Mouse (Mus musculus) left cerebral cortex, postnatal 4 days (tissue): ENCODE data around the gene Prkn. TPM values are rescaled to one million over a fixed set of nuclear protein-coding genes. Genes with fewer than 3 reads are reported as not detected.

Experiments
- DNase-seq: peaks from one replicate; pipeline ENCODE4 v3.0.0-alpha.2; 2022
- intact Hi-C: fragments of 180-260 bp; cut with DNase I; formaldehyde crosslinking; loops from one replicate; pipeline ENCODE4 v1.15.1; 2025
- total RNA-seq, 2 experiments: library from RNA; stranded (reverse); gene quantifications; 2 replicates each; pipeline ENCODE4 v1.2.3; 2021

Prkn gene
- total RNA-seq, 2 experiments from 2014 or later = 12.8 to 16.2 TPM

DNA sequence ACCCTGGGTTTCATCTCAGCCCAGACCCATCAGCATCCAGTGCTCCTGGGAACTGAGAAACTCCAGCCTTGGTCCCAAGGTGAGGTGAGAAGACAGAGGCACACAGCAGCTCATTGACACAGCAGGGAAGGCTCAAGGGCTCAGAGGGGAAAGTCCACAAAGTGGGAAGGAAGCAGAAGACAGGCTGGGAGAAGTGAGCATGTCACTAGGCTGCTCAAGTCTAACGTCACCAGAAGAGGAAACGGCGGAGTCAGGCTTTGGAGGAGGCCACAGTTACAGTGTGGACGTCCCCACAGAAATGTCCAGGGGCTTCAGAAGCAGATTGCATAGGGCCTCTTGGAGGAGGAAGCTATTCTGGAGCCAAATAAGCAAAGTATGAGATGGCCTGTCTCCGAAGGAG lies 1189.2 kb downstream of the Prkn start:
- DNase-seq = no peak
- intact Hi-C loops = no loop called here

DNA sequence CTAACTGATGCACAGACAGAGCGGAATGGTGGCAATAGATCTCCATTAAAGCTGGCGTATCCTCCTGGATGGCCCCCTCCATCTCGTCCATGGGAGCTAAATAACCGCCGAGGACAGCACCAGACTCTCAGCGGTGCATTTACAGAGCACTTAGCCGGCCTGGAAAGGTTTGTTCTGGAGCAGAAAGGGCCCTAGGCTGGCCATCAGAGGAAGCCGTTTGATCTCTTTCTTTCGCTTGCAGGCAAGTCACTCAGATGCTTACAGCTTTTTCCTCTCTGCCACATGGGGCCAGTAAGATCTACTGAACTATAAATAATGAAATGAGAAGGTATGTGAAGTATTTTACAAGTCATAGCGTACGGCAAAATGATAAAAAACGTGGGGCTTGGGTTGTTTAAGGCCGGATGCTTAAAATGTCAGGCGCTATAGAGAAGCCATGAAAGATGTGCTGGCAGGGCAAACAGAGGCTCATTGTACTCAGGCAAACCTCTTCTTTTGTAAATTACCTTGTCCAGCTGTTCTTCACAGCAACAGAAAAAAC lies 1189.8 kb downstream of the Prkn start:
- DNase-seq = no peak
- intact Hi-C loops = no loop called here

DNA sequence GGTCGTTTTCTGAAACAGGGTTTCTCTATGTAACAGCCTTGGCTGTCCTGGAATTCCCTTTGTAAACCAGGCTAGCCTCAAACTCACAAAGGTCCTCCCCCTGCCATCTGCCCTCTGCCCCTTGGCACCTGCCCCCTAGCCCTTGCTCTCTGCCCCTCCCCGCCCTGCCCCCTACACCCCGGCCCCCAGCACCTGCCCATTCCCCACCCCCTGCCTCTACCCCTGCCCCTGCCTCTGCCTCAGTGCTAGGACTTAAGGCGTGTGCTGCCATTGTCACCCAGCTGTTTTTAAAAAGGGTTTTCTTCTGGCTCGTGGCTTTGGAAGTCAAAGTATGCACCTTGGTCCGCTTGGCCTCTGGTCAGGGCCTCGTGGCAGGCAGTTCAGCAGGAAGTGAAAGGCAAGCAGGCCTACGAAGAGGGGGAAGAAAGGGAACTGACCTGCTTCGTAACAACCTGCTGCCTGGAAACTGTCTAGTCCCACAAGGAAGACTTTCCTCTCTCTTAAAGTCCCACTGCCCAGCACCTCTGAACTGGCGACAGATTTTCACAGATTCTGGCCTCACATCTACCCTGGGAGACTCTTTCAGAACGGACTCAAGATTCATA lies 1190.5 kb downstream of the Prkn start:
- no peak for DNase-seq
- intact Hi-C loops = no loop called here

DNA sequence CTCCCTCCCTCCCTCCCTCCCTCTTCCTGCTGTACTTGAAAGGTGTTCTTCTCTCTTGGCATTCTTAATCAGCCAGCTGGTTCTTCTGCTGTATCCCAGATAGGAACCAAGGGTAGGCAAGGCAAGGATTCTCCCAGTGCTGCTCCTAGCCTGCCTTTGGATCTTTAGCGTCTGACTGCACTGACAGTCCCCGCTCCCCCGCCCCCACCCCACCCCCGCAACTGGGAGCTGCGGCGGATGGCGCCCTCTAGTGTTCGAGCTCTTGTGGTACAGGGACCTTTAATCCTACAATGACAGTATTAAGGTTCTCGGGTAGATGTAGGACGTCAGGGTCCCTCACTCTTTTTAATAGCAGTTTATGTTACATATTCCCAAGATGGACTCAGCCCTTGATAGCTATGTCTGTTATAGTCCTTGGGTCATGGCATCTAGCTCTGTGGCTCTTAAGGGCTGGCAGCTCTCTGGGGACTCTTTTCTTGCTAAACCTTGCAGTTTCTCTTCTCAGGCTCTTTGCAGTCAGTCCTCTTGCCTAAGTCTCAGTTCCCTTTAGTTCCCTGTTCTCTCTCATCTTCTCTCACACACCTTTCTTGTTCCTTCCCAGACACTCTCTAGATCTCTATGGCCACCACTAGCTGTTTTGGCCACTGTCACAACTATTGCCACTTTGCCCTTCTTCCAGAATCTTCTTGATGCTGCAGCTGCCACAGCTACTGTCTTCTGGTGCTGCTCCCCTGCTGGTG lies 1191.2 kb downstream of the Prkn start:
- DNase-seq = peak; percentile 81
- intact Hi-C loops = no loop called here

DNA sequence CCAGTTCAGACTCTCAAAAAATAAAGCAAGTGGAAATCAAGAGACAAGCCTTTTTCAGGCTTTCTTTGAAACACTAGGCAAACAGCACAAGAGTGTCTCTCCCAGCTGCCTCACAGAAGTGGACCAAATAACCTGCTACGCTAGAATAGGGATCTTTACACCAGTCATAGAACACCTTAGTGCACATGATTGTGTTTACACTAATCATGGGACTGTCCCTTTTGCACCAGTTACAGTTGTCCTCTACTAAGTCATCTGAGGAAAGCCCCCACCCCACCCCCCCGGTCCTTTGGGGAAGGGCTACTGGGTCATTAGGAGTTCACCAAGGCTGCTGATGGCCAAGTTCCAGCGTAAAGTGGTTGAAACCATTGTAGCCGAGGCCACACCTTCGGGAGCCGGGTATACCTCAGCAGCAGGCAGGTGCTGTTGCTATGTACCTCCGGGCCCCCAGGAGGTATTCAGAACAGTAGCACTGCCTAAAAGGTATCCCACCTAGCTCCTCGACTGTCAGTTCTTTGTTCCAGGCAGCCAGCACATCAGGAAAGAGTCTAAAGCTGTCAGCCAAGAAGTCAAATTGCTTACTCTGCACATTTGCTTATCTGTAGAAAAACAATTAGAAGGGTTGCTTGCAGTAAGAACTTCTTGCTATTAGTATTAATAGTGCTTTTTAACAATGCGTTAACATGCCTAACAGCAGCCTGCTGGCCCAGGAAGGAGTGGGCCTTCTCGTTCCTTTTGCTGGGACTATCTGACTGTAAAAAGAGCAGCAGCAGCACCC lies 1192.0 kb downstream of the Prkn start:
- intact Hi-C loops = no loop called here
- no peak for DNase-seq

DNA sequence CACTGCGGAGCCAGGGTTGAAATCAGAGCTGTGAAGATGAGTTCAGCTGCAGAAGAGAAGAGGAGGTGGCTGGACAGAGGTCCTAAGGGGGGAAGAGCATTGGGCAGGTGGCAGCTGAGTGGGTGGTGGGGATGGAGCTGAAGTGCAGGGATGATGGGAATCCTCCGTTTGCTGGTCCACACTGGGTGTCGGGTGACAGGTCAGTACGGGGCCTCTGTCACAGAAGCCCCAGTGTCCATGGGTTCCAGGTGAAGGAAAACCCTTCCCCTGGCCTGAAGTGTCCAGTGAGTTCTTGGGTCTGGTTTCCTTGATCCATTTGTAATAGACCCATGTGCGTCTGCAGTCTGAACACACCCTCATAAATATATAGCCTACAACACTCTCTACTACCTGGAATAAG lies 1195.2 kb downstream of the Prkn start:
- intact Hi-C loops = loop anchor here (5.0 kb wide), 1 partner anchor 332 kb away; no protein-coding TSS in a partner anchor
- no peak for DNase-seq

DNA sequence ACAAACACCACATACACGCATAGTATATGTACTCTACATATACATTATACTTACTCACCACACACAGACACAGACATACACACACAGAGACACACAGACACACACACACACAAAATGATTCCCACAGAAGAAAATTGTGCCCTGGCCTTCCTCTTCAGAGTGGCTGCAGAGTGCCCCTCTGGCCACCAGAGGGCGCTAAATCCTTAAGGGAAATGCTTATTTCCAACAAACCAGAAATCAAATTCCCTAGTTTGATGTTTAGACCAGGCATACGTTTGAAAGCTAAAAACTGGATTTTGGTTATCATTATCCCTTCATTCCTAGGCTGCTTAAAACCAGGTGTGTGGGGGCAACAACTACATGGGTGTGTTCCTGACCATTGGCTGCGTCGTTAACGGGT lies 1196.0 kb downstream of the Prkn start:
- DNase-seq = peak; percentile 72
- intact Hi-C loops = loop anchor here (5.0 kb wide), 1 partner anchor 331 kb away; no protein-coding TSS in a partner anchor

DNA sequence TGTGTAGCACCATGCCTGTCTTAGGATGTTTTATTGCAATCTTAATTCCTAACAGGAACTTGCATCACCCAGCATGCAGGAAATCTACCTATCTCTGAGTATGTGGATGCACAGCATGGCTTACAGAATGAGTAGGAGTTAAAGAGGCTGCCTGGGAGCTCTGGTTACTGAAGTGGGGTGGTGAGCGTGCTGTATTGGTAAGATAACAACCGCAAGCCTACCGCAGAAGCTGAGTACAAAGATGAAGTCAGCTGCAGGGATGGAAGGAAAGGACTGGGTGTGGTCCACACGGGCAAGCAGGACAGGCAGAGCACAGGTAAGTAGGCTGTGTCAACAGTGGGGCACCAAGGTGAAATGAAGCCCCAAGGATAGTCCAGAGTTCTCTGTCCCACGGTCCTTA lies 1196.9 kb downstream of the Prkn start:
- intact Hi-C loops = loop anchor here (5.0 kb wide), 1 partner anchor 330 kb away; no protein-coding TSS in a partner anchor
- DNase-seq = no peak

DNA sequence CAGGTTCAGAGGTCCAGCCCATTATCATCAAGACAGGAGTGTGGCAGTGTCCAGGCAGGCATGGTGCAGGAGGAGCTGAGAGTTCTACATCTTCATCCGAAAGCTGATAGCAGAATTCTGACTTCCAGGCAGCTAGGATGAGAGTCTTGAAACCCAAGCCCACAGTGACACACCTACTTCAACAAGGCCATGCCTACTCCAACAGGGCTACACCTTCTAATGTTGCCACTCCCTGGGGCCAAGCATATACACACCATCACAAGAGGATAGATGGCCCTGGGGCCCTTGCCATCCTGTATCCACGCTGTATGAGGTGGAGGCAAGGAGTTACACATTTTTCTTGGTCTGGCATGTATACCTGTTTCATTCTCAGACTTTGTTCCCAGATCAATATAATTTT lies 1197.4 kb downstream of the Prkn start:
- no peak for DNase-seq
- intact Hi-C loops = loop anchor here (5.0 kb wide), 1 partner anchor 330 kb away; no protein-coding TSS in a partner anchor

DNA sequence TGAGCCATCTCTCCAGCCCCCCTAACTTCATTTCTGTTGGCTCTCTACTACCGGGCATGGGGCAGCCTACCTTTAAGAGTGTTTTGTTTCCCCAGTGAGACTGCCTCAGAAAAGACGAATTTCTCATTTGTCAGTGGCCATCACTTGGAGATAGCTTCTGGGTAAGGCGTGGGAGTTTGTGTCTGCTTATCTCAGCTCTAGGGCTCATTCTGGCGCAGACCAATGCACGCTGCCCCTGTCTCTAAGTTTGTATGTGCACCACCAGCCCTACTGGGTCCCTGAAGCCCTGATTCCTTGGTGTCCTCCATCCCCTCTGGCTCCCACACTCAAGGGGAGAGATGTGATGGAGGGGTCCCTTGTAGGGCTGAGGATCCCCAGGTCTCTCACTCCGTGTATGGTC lies 1198.3 kb downstream of the Prkn start:
- intact Hi-C loops = loop anchor here (2.0 to 5.0 kb wide), 2 partner anchors 172 to 329 kb away; no protein-coding TSS in a partner anchor
- no peak for DNase-seq

DNA sequence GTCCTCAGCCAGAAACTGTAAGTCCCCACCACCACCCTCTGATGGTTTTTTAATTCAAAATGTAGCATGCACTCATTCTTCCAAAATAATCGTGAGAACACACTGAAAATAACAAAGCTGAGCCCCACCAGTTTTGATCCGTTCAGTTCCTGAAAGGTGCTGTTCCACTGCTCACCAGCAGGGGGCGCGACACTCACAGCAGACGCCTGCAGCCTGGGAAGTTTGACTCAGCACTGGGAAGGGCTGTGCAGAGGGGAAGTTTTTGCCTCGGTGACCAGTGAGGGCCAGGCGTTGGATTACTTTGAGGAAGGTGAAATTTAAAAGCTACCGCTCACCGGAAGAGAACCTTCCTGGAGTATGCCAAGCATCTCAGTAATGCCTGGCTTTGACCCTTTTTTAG lies 1199.0 kb downstream of the Prkn start:
- intact Hi-C loops = loop anchor here (2.0 to 5.0 kb wide), 2 partner anchors 172 to 328 kb away; no protein-coding TSS in a partner anchor
- peak; percentile 89 for DNase-seq

DNA sequence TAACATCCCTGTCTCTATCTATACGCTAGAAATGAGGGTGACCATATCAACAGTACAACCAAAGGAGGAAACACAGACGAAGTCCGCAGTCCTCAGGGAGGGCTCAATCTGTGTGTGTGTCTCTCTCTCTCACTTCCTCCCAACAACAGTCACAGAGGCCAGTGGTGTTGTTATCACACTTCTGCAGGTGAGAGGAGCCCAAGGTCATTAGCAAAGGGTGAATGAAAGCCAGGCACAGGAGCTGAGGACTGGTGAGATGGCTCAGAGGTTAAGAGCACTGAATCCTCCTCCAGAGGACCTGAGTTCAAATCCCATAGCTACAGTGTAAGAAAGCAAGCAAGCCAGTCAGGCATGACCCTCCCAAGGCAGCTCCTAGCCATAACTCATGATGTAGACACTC lies 1199.7 kb downstream of the Prkn start:
- no peak for DNase-seq
- intact Hi-C loops = loop anchor here (2.0 to 10.0 kb wide), 3 partner anchors 75 to 327 kb away; partner anchors contain the start of gene Agpat4

DNA sequence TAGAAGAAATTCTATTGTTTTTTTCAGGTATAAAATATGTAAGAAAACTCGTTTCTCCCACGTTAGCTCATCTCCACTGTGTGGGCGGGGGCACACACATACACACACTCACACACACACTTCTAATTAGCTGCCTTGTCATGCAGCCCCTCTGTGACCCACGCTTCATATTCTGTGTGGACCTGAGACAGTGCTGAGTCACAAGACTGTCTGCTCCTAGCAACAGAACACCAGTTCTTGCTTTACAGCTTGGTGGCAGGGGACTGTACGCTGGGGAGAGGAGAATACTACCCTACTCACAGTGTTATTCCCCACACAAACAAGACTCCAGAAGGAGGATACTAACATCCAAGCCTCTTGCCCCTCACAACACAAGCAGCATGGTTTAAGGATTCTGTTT lies 1200.4 kb downstream of the Prkn start:
- no peak for DNase-seq
- intact Hi-C loops = loop anchor here (10.0 kb wide), 1 partner anchor 74 kb away; the partner anchor contains the start of gene Agpat4

DNA sequence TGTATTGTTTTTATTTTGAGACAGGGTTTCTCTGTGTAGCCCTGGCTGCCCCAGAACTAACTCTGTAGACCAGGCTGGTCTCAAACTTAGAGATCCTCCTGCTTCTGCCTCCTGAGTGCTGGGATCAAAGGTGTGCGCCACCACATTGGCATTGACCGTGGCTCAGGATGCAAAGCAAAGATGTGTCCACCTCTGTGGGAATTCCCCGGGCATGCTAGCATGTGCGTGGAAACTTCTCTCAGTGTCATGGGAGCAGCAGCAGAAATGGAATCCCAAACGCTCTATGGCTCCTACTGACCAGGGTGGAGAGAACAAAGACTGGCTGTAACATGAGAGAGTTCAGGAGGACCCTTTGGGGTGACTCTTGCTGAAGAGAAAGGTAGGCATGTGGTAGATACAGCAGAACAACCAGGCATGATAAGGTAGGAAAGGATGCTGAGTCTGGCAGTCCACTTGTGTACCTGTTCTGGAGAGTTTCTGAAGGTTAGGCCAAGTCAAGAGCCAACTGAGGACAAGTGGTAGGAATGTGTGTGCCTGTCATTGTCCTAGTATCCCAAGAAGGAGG lies 1201.0 kb downstream of the Prkn start:
- DNase-seq = no peak
- intact Hi-C loops = loop anchor here (10.0 kb wide), 1 partner anchor 74 kb away; the partner anchor contains the start of gene Agpat4

DNA sequence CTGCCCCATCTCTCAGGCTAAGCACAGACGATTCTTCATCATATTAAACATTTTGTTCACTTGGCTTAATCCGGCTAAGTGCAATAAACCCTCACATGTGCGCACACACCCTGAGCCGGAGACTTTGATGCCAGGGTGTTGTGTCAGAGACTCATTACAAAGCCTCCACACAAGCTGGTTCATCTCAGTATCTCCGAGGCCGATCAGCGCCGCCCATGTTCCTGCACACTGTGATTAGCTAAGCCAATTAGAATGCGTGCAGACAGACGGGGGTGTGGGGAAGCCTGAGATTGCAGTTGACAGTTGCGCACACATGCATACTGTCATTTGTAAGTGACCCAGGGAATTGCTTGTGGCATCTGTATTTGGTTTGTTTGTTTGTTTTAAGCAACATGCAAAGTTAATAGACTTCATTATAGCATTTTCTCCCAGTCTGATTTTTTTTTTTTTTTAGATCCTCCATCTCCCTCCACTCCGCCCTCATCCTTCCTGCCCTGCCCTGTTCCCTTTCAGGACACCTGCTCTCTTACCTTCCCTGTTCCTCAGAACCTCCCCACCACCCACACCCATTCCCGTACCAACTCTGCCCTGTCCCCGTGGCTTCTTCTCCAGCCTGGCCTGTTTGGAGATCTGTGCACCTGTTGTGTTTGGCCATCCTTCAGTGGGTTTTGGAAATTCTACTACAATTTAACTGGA lies 1202.5 kb downstream of the Prkn start:
- peak; percentile 41 for DNase-seq
- intact Hi-C loops = loop anchor here (10.0 kb wide), 1 partner anchor 72 kb away; the partner anchor contains the start of gene Agpat4

DNA sequence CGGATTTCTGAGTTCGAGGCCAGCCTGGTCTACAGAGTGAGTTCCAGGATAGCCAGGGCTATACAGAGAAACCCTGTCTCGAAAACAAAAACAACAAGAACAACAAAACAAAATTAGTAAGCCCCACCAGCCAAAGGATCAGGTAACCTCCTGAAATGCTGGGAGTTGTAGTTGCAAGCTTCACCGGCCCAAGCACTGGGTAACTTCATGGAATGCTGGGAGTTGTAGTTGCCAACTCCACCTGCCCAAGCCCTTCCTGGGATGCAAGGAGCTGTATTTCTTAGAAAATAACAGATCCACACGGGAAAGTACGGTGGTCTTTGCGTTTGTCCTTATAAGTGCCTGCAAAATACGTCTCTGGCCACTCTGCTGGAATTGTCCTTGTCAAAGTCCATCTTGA lies 1204.0 kb downstream of the Prkn start:
- intact Hi-C loops = loop anchor here (10.0 kb wide), 1 partner anchor 71 kb away; the partner anchor contains the start of gene Agpat4
- DNase-seq = no peak

DNA sequence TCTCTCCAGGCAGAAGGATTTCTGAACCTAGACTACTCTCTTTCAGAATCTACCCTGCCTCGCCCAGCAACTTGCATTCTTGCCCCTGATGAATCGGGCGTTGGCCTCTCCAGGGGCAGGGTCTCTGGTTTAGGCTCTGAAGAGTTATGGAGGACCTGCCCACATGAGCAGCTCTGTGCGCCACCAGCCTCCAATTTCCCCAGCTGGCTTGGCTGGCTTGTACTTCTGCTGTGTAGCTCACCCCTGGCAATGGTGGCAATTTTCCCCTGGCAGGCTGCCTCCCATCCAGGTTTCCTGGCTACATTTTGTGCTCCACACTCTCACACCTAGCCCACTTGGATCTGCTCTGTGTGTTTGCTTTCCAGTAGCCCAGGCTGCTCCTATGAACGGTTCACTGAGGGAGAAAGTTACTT lies 1205.7 kb downstream of the Prkn start:
- DNase-seq = peak; percentile 91
- intact Hi-C loops = loop anchor here (10.0 kb wide), 1 partner anchor 69 kb away; the partner anchor contains the start of gene Agpat4

DNA sequence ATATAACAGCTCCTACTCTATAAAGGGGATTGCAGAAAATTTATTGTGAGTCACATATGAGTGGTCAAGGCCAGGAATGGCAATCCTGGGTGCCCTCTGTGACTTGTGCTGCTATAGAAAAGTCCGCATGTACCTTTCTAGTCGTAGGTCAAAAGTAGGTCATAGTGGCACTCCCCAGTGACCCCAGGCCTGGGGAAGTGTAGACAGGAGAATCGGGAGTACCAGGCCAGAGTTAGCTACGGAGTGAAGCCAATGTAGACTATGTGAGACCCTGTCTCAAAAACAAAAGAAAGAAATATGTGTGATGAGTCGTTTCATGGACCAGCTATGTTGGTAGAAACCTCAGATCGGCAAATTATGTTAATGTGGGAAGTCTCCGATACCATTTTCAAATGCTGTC lies 1206.8 kb downstream of the Prkn start:
- intact Hi-C loops = loop anchor here (10.0 kb wide), 1 partner anchor 68 kb away; the partner anchor contains the start of gene Agpat4
- no peak for DNase-seq

DNA sequence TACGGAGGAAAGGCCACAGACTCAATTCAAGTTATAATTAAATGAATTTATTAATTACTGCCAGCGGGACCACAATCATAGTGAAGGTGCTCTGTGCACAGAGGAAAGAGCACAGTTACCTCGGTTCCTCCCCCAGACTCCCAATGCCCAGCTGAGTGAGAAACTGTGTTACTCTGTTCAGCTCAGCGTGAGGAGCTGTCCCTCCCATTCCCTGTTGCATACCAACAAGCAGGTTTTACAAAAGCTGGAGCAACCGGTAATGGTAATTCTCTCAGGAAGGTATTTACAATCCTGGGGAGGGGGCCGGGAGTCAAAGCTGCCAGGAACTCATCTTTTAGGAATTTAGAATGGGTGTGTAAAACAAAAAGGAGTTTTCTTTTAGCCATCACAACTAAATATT lies 1207.3 kb downstream of the Prkn start:
- intact Hi-C loops = loop anchor here (10.0 kb wide), 1 partner anchor 67 kb away; the partner anchor contains the start of gene Agpat4
- DNase-seq = no peak
